Mouse (Mus musculus) monocyte, adult 2 months (primary cell): ENCODE data around the gene Gm28539.

Experiments used
- DNase-seq, 2 experiments: peaks; one replicate each; pipeline ENCODE4 v3.0.0; 2022; ENCODE audit warnings: low spot score in 2 of 2, low read depth in 1 of 2

Gm28539 gene

GRCm38 (mm10) chr16:18836468-18837208, at the start of gene Gm28539, which contains the start of gene 2510002D24Rik:
Gene Gm28539 (plus strand): TSS chr16:18836584.
Gene 2510002D24Rik (plus strand): TSS chr16:18836578.
- DNase-seq = peak; percentile 23 to 69

- DNase-seq = no peak
Observed at GRCm38 (mm10) chr16:18786652-18787051, 49.7 kb upstream of the Gm28539 start.

GRCm38 (mm10) chr16:18788627-18789406, 47.6 kb upstream of the Gm28539 start:
- no peak for DNase-seq

GRCm38 (mm10) chr16:18795223-18795899, 41.0 kb upstream of the Gm28539 start:
- DNase-seq = no peak

- no peak for DNase-seq
Observed at GRCm38 (mm10) chr16:18796645-18797044, 39.7 kb upstream of the Gm28539 start.

GRCm38 (mm10) chr16:18798151-18798550, 38.2 kb upstream of the Gm28539 start:
- DNase-seq = no peak

- no peak for DNase-seq
Observed at GRCm38 (mm10) chr16:18798841-18799240, 37.5 kb upstream of the Gm28539 start.

GRCm38 (mm10) chr16:18805746-18806145, 30.6 kb upstream of the Gm28539 start:
- DNase-seq = no peak

- peak; percentile 9 to 28 for DNase-seq
Observed at GRCm38 (mm10) chr16:18809001-18809400, 27.4 kb upstream of the Gm28539 start.

- no peak for DNase-seq
Observed at GRCm38 (mm10) chr16:18811032-18811431, 25.4 kb upstream of the Gm28539 start.

GRCm38 (mm10) chr16:18811468-18812384, 24.7 kb upstream of the Gm28539 start, which contains the start of the genes Ufd1 and Cdc45:
Gene Ufd1 (plus strand): TSS chr16:18811779.
Gene Cdc45 (minus strand): TSS chr16:18811987.
- peak; percentile 81 to 82 for DNase-seq

- no peak for DNase-seq
Observed at GRCm38 (mm10) chr16:18812385-18812910, 23.9 kb upstream of the Gm28539 start.

GRCm38 (mm10) chr16:18822356-18822755, 14.0 kb upstream of the Gm28539 start:
- no peak for DNase-seq

GRCm38 (mm10) chr16:18822925-18823324, 13.5 kb upstream of the Gm28539 start:
- no peak for DNase-seq

GRCm38 (mm10) chr16:18828630-18829029, 7.8 kb upstream of the Gm28539 start:
- no peak for DNase-seq

GRCm38 (mm10) chr16:18829102-18829501, 7.3 kb upstream of the Gm28539 start:
- DNase-seq = no peak

GRCm38 (mm10) chr16:18833486-18833885, 2.9 kb upstream of the Gm28539 start:
- DNase-seq = no peak

GRCm38 (mm10) chr16:18836073-18836467, 314 bp upstream of the Gm28539 start:
- no peak for DNase-seq

- DNase-seq = no peak
Observed at GRCm38 (mm10) chr16:18838346-18838745, 2.0 kb downstream of the Gm28539 start.

GRCm38 (mm10) chr16:18846301-18846820, 10.0 kb downstream of the Gm28539 start:
- DNase-seq = no peak
